Mouse (Mus musculus) heart, embryonic 15.5 days (tissue): ENCODE measurements at regions not wholly inside any gene's neighbourhood (a gene's known extent, or its start where the extent isn't known, plus 50 kb on each side); places are given as distances from the start of the nearest gene placed in this dataset.

ENCODE experiments used
- ATAC-seq: fragments of 200-750 bp; cut with Nextera tagmentation; replicated peaks from 2 replicates; pipeline ENCODE4 v1.8.0; 2017; ENCODE audit warnings: low read depth, moderate TSS enrichment; ENCODE audit not compliant: insufficient number of reproducible peaks, insufficient read depth, low FRiP score
- H3K27ac ChIP-seq: fragments of 300-500 bp; sonication (generic); 2 replicates; pipeline ENCODE4 v1.5.1; 2015; ENCODE audit warnings: mild to moderate bottlenecking, inconsistent platforms
- H3K27me3 ChIP-seq: fragments of 300-500 bp; sonication (generic); 2 replicates; pipeline ENCODE4 v1.6.1; 2015; ENCODE audit warnings: inconsistent platforms
- H3K36me3 ChIP-seq: fragments of 300-500 bp; sonication (generic); 2 replicates; pipeline ENCODE4 v1.6.1; 2015; ENCODE audit warnings: mild to moderate bottlenecking, inconsistent platforms
- H3K4me1 ChIP-seq: fragments of 300-500 bp; sonication (generic); replicated peaks from 2 replicates; pipeline ENCODE4 v1.6.1; 2015; ENCODE audit warnings: inconsistent platforms
- H3K4me2 ChIP-seq: fragments of 300-500 bp; sonication (generic); 2 replicates; pipeline ENCODE4 v1.6.1; 2015; ENCODE audit warnings: inconsistent platforms, mild to moderate bottlenecking, moderate library complexity
- H3K4me3 ChIP-seq: fragments of 300-500 bp; sonication (generic); 2 replicates; pipeline ENCODE4 v1.5.1; 2015; ENCODE audit warnings: mild to moderate bottlenecking, inconsistent platforms
- H3K9ac ChIP-seq: fragments of 300-500 bp; sonication (generic); 2 replicates; pipeline ENCODE4 v1.6.1; 2015; ENCODE audit warnings: mild to moderate bottlenecking, inconsistent platforms
- H3K9me3 ChIP-seq: fragments of 300-500 bp; sonication (generic); replicated peaks from 2 replicates; pipeline ENCODE4 v1.6.1; 2016; ENCODE audit warnings: inconsistent platforms
- WGBS: fragments of 180-500 bp; shearing (Covaris S2); methylation state at CpG from one replicate; pipeline ENCODE4 v1.1.7; 2015; ENCODE audit warnings: mixed read lengths; 5-methylcytosine and 5-hydroxymethylcytosine counted together

- peak overlapping the region; percentile 31 for H3K4me3 ChIP-seq
- no peaks in the 10 kb centered on the region for H3K9me3 ChIP-seq
- H3K4me1 ChIP-seq: peaks cover 27% of the 10 kb centered on the region
- H3K9ac ChIP-seq: no peak overlapping the region
- H3K4me2 ChIP-seq: peak overlapping the region; percentile 54
- H3K27me3 ChIP-seq: no peaks in the 10 kb centered on the region
- no peaks in the 10 kb centered on the region for H3K36me3 ChIP-seq
- H3K27ac ChIP-seq: no peak overlapping the region
- no peak; the same call in 1 of the 2 replicates for ATAC-seq
- 13% methylated on average over 12 of the region's 12 CpGs for WGBS
These were observed 80.8 kb upstream of the Mkln1 start for GRCm38 (mm10) chr6:31317741-31318225.

GRCm38 (mm10) chr6:31318506-31318905 is 80.0 kb upstream of the Mkln1 start:
- Histone ChIP-seq H3K4me3 (peak overlapping the region; percentile 31), H3K4me2 (peak overlapping the region; percentile 54)
- WGBS: 3% methylated on average over 11 of the region's 11 CpGs

GRCm38 (mm10) chr6:31319431-31319830 is 79.1 kb upstream of the Mkln1 start:
- Histone ChIP-seq H3K27me3 (no peaks in the 10 kb centered on the region), H3K4me3 (no peak overlapping the region), H3K4me2 (no peak overlapping the region), H3K27ac (no peak overlapping the region), H3K9ac (no peak overlapping the region), H3K4me1 (peaks cover 27% of the 10 kb centered on the region), H3K36me3 (no peaks in the 10 kb centered on the region), H3K9me3 (no peaks in the 10 kb centered on the region)
- ATAC-seq: no peak
- WGBS: 73% methylated on average over 2 of the region's 2 CpGs

More at GRCm38 (mm10) chr6:31318506-31318905, 80.0 kb upstream of the Mkln1 start:
- Histone ChIP-seq H3K9ac (no peak overlapping the region), H3K4me1 (peaks cover 28% of the 10 kb centered on the region), H3K36me3 (no peaks in the 10 kb centered on the region), H3K27me3 (no peaks in the 10 kb centered on the region), H3K27ac (no peak overlapping the region), H3K9me3 (no peaks in the 10 kb centered on the region)
- ATAC-seq: peak; percentile 67; the same call in 1 of the 2 replicates

GRCm38 (mm10) chr6:31320141-31320830 is 78.2 kb upstream of the Mkln1 start:
- no peak for ATAC-seq
- no peaks in the 10 kb centered on the region for H3K36me3 ChIP-seq
- no peak overlapping the region for H3K4me2 ChIP-seq
- 69% methylated on average over 3 of the region's 3 CpGs for WGBS
- H3K27me3 ChIP-seq: no peaks in the 10 kb centered on the region
- H3K27ac ChIP-seq: no peak overlapping the region
- no peak overlapping the region for H3K9ac ChIP-seq
- H3K4me3 ChIP-seq: no peak overlapping the region
- H3K9me3 ChIP-seq: no peaks in the 10 kb centered on the region
- H3K4me1 ChIP-seq: peaks cover 27% of the 10 kb centered on the region

GRCm38 (mm10) chr6:31321066-31321846 is 77.3 kb upstream of the Mkln1 start:
- peaks cover 27% of the 10 kb centered on the region for H3K4me1 ChIP-seq
- no peak for ATAC-seq
- no peak overlapping the region for H3K4me3 ChIP-seq
- H3K36me3 ChIP-seq: no peaks in the 10 kb centered on the region
- H3K27ac ChIP-seq: no peak overlapping the region
- no peaks in the 10 kb centered on the region for H3K27me3 ChIP-seq
- H3K4me2 ChIP-seq: no peak overlapping the region
- H3K9ac ChIP-seq: no peak overlapping the region
- H3K9me3 ChIP-seq: no peaks in the 10 kb centered on the region
- WGBS: 67% methylated on average over 7 of the region's 7 CpGs

- no peaks in the 10 kb centered on the region for H3K27me3 ChIP-seq
- ATAC-seq: no peak; the same call in 1 of the 2 replicates
- H3K27ac ChIP-seq: 0 out of 2 replicates have a peak overlapping the region, but pooled peaks have one; percentile 12
- no peak overlapping the region for H3K4me3 ChIP-seq
- 27% methylated on average over 10 of the region's 10 CpGs for WGBS
- H3K36me3 ChIP-seq: no peaks in the 10 kb centered on the region
- H3K4me1 ChIP-seq: peaks cover 27% of the 10 kb centered on the region
- H3K4me2 ChIP-seq: no peak overlapping the region
- no peaks in the 10 kb centered on the region for H3K9me3 ChIP-seq
- H3K9ac ChIP-seq: no peak overlapping the region
These were observed 76.6 kb upstream of the Mkln1 start for GRCm38 (mm10) chr6:31321902-31322301.

GRCm38 (mm10) chr6:31323228-31324190 is 75.0 kb upstream of the Mkln1 start:
- Histone ChIP-seq H3K9me3 (no peaks in the 10 kb centered on the region), H3K9ac (no peak overlapping the region), H3K4me1 (peaks cover 17% of the 10 kb centered on the region), H3K4me2 (no peak overlapping the region), H3K4me3 (no peak overlapping the region), H3K36me3 (no peaks in the 10 kb centered on the region), H3K27ac (no peak overlapping the region), H3K27me3 (no peaks in the 10 kb centered on the region)
- 72% methylated on average over 9 of the region's 9 CpGs for WGBS
- no peak for ATAC-seq

- H3K9ac ChIP-seq: no peak overlapping the region
- H3K27me3 ChIP-seq: no peaks in the 10 kb centered on the region
- no peaks in the 10 kb centered on the region for H3K9me3 ChIP-seq
- 58% methylated on average over 6 of the region's 6 CpGs for WGBS
- no peaks in the 10 kb centered on the region for H3K36me3 ChIP-seq
- H3K4me2 ChIP-seq: no peak overlapping the region
- no peak overlapping the region for H3K4me3 ChIP-seq
- H3K4me1 ChIP-seq: peaks cover 15% of the 10 kb centered on the region
- no peak for ATAC-seq
- no peak overlapping the region for H3K27ac ChIP-seq
These were observed 73.8 kb upstream of the Mkln1 start for GRCm38 (mm10) chr6:31324717-31325116.

- Histone ChIP-seq H3K27me3 (no peaks in the 10 kb centered on the region), H3K4me2 (no peak overlapping the region), H3K4me3 (no peak overlapping the region), H3K27ac (no peak overlapping the region), H3K9me3 (no peaks in the 10 kb centered on the region), H3K9ac (no peak overlapping the region), H3K4me1 (peaks cover 15% of the 10 kb centered on the region), H3K36me3 (no peaks in the 10 kb centered on the region)
- no peak for ATAC-seq
- 78% methylated on average over 1 of the region's 1 CpGs for WGBS
These were observed 72.9 kb upstream of the Mkln1 start for GRCm38 (mm10) chr6:31325621-31326020.

- no peak for ATAC-seq
These were observed 68.2 kb upstream of the Mkln1 start for GRCm38 (mm10) chr6:31330327-31330726.

GRCm38 (mm10) chr6:31330868-31331267 is 67.7 kb upstream of the Mkln1 start:
- Histone ChIP-seq H3K36me3 (no peaks in the 10 kb centered on the region), H3K27me3 (no peaks in the 10 kb centered on the region), H3K9me3 (no peaks in the 10 kb centered on the region), H3K4me1 (no peaks in the 10 kb centered on the region), H3K4me2 (no peak overlapping the region), H3K27ac (no peak overlapping the region), H3K4me3 (no peak overlapping the region), H3K9ac (no peak overlapping the region)
- 66% methylated on average over 3 of the region's 3 CpGs for WGBS
- ATAC-seq: no peak

More at GRCm38 (mm10) chr6:31330327-31330726, 68.2 kb upstream of the Mkln1 start:
- Histone ChIP-seq H3K4me3 (no peak overlapping the region), H3K4me1 (no peaks in the 10 kb centered on the region), H3K36me3 (no peaks in the 10 kb centered on the region), H3K9ac (no peak overlapping the region), H3K4me2 (no peak overlapping the region), H3K27ac (no peak overlapping the region), H3K9me3 (no peaks in the 10 kb centered on the region), H3K27me3 (no peaks in the 10 kb centered on the region)
- 78% methylated on average over 7 of the region's 7 CpGs for WGBS
